Mouse (Mus musculus) lung, postnatal 0 days (tissue): ENCODE data around the gene Cemip2.

Experiments
- CTCF ChIP-seq: IDR thresholded peaks from 2 replicates; pipeline ENCODE4 v1.5.1; 2016; ENCODE audit warnings: antibody characterized with exemption, mild to moderate bottlenecking
- EP300 ChIP-seq: IDR thresholded peaks from 2 replicates; pipeline ENCODE4 v1.6.1; 2016; ENCODE audit warnings: antibody characterized with exemption, mild to moderate bottlenecking, control low read depth

- no peak for TF ChIP-seq CTCF
- no peak for TF ChIP-seq EP300
Observed at GRCm38 (mm10) chr19:21897122-21897827, 119.1 kb downstream of the Cemip2 start.
